Mouse (Mus musculus): ENCODE data around the gene Klhdc8a. TPM values are rescaled to one million over a fixed set of nuclear protein-coding genes. Genes with fewer than 3 reads are reported as not detected.

Klhdc8a gene
- polyA plus RNA-seq, 1 experiment = 29.6 TPM

DNA sequence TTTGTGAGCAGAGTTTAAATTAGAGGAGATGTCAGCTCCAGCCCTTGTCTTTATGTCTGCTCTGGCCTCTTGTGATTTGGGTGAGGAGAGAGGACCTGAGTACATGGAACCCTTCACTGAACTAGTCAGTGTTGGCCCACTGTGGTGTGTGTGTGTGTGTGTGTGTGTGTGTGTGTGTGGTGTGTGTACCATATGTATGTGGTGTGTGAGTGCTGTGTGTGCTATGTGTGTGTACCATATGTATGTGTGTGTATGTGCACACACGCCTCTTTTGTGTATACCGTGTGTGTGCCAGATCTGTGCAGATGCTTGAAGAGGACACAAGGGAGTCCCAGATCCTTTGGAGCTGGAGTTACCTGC lies 16.3 kb upstream of the Klhdc8a start:
- no peak for TF ChIP-seq CTCF (IDR thresholded peaks at IDR 0.05; ENCODE audit: borderline replicate concordance, insufficient read depth, low read depth, low read length)
- TF ChIP-seq POLR2A (IDR thresholded peaks at IDR 0.05; ENCODE audit: borderline replicate concordance, insufficient read depth, low read length) = no peak
- 90% methylated on average over 2 of the region's 2 CpGs for WGBS
- no peak overlapping the region for H3K4me3 ChIP-seq (replicated peaks; ENCODE audit: insufficient read depth, low read depth, low read length)
- DNase-seq = no peak
- no peaks in the 10 kb centered on the region for H3K27me3 ChIP-seq (ENCODE audit: control insufficient read depth, insufficient read depth, low read length)
- H3K27ac ChIP-seq (ENCODE audit: insufficient read depth, low read length) = no peak overlapping the region
- H3K4me1 ChIP-seq (ENCODE audit: control insufficient read depth, insufficient read depth, low read length) = no peaks in the 10 kb centered on the region

DNA sequence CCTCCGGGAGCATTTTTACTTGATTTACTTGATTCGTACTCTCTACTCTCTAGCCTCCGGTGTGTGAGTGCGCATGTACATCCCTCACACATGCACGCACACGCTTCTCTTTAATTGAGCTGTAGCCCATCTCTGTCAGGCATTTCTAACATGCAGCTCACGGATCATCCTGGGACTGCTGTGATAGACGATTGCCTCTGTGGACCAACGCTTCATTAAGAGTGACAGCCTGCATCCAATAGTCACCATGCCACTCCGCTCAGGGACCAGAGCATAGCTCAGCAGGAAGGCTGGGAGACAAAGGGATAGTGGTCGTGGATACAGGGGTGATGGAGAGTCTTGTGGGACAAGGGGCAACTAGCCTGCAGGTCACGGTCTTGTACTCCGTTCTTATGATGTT lies 15.4 kb upstream of the Klhdc8a start:
- no peak overlapping the region for H3K4me3 ChIP-seq (replicated peaks; ENCODE audit: insufficient read depth, low read depth, low read length)
- TF ChIP-seq CTCF (IDR thresholded peaks at IDR 0.05; ENCODE audit: borderline replicate concordance, insufficient read depth, low read depth, low read length) (no peak), POLR2A (IDR thresholded peaks at IDR 0.05; ENCODE audit: borderline replicate concordance, insufficient read depth, low read length) (no peak)
- H3K27me3 ChIP-seq (ENCODE audit: control insufficient read depth, insufficient read depth, low read length) = no peaks in the 10 kb centered on the region
- no peak for DNase-seq
- 61% methylated on average over 13 of the region's 13 CpGs for WGBS
- H3K4me1 ChIP-seq (ENCODE audit: control insufficient read depth, insufficient read depth, low read length) = peaks cover 5% of the 10 kb centered on the region
- H3K27ac ChIP-seq (ENCODE audit: insufficient read depth, low read length) = no peak overlapping the region

DNA sequence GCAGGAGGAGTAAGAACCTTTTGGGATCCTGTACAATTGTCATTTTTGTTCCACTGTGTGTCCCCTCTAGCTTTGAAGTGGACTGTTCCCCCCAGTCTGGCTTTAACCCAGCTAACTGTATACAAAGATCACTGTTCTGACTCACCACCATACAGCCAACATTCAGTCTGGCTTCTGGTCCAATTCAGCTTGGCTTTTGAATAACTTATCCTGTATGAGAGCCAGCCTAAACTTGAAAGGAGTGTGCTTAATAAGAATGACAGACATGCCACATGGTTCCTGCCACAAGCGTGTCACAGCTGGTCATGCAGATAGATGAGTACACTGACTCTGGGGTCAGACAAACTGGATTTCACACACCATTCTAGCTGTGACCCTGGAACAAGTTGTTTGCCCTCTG lies 11.7 kb upstream of the Klhdc8a start:
- no peaks in the 10 kb centered on the region for H3K27me3 ChIP-seq (ENCODE audit: control insufficient read depth, insufficient read depth, low read length)
- WGBS = 84% methylated on average over 1 of the region's 1 CpGs
- no peak overlapping the region for H3K4me3 ChIP-seq (replicated peaks; ENCODE audit: insufficient read depth, low read depth, low read length)
- H3K4me1 ChIP-seq (ENCODE audit: control insufficient read depth, insufficient read depth, low read length) = peaks cover 25% of the 10 kb centered on the region
- no peak for TF ChIP-seq CTCF (IDR thresholded peaks at IDR 0.05; ENCODE audit: borderline replicate concordance, insufficient read depth, low read depth, low read length)
- TF ChIP-seq POLR2A (IDR thresholded peaks at IDR 0.05; ENCODE audit: borderline replicate concordance, insufficient read depth, low read length) = no peak
- DNase-seq = no peak
- H3K27ac ChIP-seq (ENCODE audit: insufficient read depth, low read length) = no peak overlapping the region

GRCm38 (mm10) chr1:132287445-132287844 lies 11.0 kb upstream of the Klhdc8a start:
- Histone ChIP-seq H3K4me1 (ENCODE audit: control insufficient read depth, insufficient read depth, low read length) (peaks cover 28% of the 10 kb centered on the region), H3K27ac (ENCODE audit: insufficient read depth, low read length) (no peak overlapping the region), H3K4me3 (replicated peaks; ENCODE audit: insufficient read depth, low read depth, low read length) (no peak overlapping the region), H3K27me3 (ENCODE audit: control insufficient read depth, insufficient read depth, low read length) (no peaks in the 10 kb centered on the region)
- WGBS = 85% methylated on average over 2 of the region's 2 CpGs
- DNase-seq = no peak
- TF ChIP-seq CTCF (IDR thresholded peaks at IDR 0.05; ENCODE audit: borderline replicate concordance, insufficient read depth, low read depth, low read length) = no peak

- no peaks in the 10 kb centered on the region for H3K27me3 ChIP-seq (ENCODE audit: control insufficient read depth, insufficient read depth, low read length)
- no peak overlapping the region for H3K27ac ChIP-seq (ENCODE audit: insufficient read depth, low read length)
- WGBS = 35% methylated on average over 11 of the region's 11 CpGs
- H3K4me3 ChIP-seq (replicated peaks; ENCODE audit: insufficient read depth, low read depth, low read length) = no peak overlapping the region
- TF ChIP-seq POLR2A (IDR thresholded peaks at IDR 0.05; ENCODE audit: borderline replicate concordance, insufficient read depth, low read length) = no peak
- no peak for TF ChIP-seq CTCF (IDR thresholded peaks at IDR 0.05; ENCODE audit: borderline replicate concordance, insufficient read depth, low read depth, low read length)
- no peak for DNase-seq
- H3K4me1 ChIP-seq (ENCODE audit: control insufficient read depth, insufficient read depth, low read length) = peaks cover 32% of the 10 kb centered on the region
These were observed 10.4 kb upstream of the Klhdc8a start for GRCm38 (mm10) chr1:132287991-132288451.

- TF ChIP-seq CTCF (IDR thresholded peaks at IDR 0.05; ENCODE audit: borderline replicate concordance, insufficient read depth, low read depth, low read length) = no peak
- TF ChIP-seq POLR2A (IDR thresholded peaks at IDR 0.05; ENCODE audit: borderline replicate concordance, insufficient read depth, low read length) = 0 out of 2 replicates have a peak, but pooled peaks have one; percentile 15
- H3K27me3 ChIP-seq (ENCODE audit: control insufficient read depth, insufficient read depth, low read length) = no peaks in the 10 kb centered on the region
- 17% methylated on average over 6 of the region's 6 CpGs for WGBS
- H3K27ac ChIP-seq (ENCODE audit: insufficient read depth, low read length) = no peak overlapping the region
- peak; percentile 58 to 75 for DNase-seq
- peaks cover 34% of the 10 kb centered on the region for H3K4me1 ChIP-seq (ENCODE audit: control insufficient read depth, insufficient read depth, low read length)
- no peak overlapping the region for H3K4me3 ChIP-seq (replicated peaks; ENCODE audit: insufficient read depth, low read depth, low read length)
These were observed 8.5 kb upstream of the Klhdc8a start for GRCm38 (mm10) chr1:132289965-132290364.

- H3K27ac ChIP-seq (ENCODE audit: insufficient read depth, low read length) = no peak overlapping the region
- peaks cover 34% of the 10 kb centered on the region for H3K4me1 ChIP-seq (ENCODE audit: control insufficient read depth, insufficient read depth, low read length)
- DNase-seq = no peak
- H3K4me3 ChIP-seq (replicated peaks; ENCODE audit: insufficient read depth, low read depth, low read length) = no peak overlapping the region
- TF ChIP-seq CTCF (IDR thresholded peaks at IDR 0.05; ENCODE audit: borderline replicate concordance, insufficient read depth, low read depth, low read length) (no peak), POLR2A (IDR thresholded peaks at IDR 0.05; ENCODE audit: borderline replicate concordance, insufficient read depth, low read length) (no peak)
- H3K27me3 ChIP-seq (ENCODE audit: control insufficient read depth, insufficient read depth, low read length) = no peaks in the 10 kb centered on the region
- 75% methylated on average over 11 of the region's 11 CpGs for WGBS
These were observed 7.3 kb upstream of the Klhdc8a start for GRCm38 (mm10) chr1:132290921-132291675.

- WGBS = 58% methylated on average over 4 of the region's 4 CpGs
- Histone ChIP-seq H3K4me3 (replicated peaks; ENCODE audit: insufficient read depth, low read depth, low read length) (no peak overlapping the region), H3K4me1 (ENCODE audit: control insufficient read depth, insufficient read depth, low read length) (peaks cover 34% of the 10 kb centered on the region), H3K27me3 (ENCODE audit: control insufficient read depth, insufficient read depth, low read length) (no peaks in the 10 kb centered on the region), H3K27ac (ENCODE audit: insufficient read depth, low read length) (no peak overlapping the region)
- no peak for TF ChIP-seq POLR2A (IDR thresholded peaks at IDR 0.05; ENCODE audit: borderline replicate concordance, insufficient read depth, low read length)
- no peak for TF ChIP-seq CTCF (IDR thresholded peaks at IDR 0.05; ENCODE audit: borderline replicate concordance, insufficient read depth, low read depth, low read length)
- no peak for DNase-seq
These were observed 6.7 kb upstream of the Klhdc8a start for GRCm38 (mm10) chr1:132291706-132292105.
